Mouse (Mus musculus) spleen, adult 18-20 months (tissue): ENCODE measurements around the gene St3gal2.
A peak's percentile ranks its signal among the peaks of the same experiment; 100 is the strongest.
"Not testable (repeated sequence)": the region's sequence is repeated elsewhere in the genome, so short reads cannot be mapped to it uniquely, and the experiment has no call there.

Source experiments
- DNase-seq, 2 experiments: peaks; one replicate each; pipeline ENCODE4 v3.0.0; 2022; ENCODE audit warnings: mixed read lengths in 2 of 2

St3gal2 gene

GRCm38 (mm10) chr8:110945716-110946115, 26.0 kb downstream of the St3gal2 start:
- DNase-seq = no peak

DNA sequence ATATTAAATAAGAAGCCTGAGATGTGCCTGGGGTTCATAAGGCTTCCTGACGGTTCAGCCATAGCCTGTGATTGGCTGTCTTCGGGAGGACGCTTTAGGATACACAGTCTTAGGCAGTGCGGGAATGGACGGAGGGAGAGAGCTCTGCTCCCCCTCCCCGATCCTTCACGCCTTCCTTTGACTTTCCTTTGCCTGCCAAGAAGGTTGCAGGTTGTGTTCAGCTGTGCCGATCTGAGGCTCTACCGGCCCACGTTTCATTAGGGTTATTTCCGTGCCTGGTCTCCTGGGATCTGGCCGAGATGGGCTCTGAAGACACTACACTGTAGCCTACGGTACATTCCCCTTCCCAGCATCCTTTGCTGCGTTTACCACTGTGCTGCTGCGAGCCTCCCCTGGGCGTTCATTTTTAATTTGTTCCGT, 30.4 kb downstream of the St3gal2 start:
- DNase-seq = peak; percentile 59 to 65

GRCm38 (mm10) chr8:110954776-110955175, 35.1 kb downstream of the St3gal2 start:
- DNase-seq = peak; percentile 33 to 41

- no peak for DNase-seq
Observed at GRCm38 (mm10) chr8:110956619-110957450, 37.1 kb downstream of the St3gal2 start.

GRCm38 (mm10) chr8:110957471-110957870, 37.7 kb downstream of the St3gal2 start:
- DNase-seq = no peak

- no peak for DNase-seq
Observed at GRCm38 (mm10) chr8:110958135-110958534, 38.4 kb downstream of the St3gal2 start.

GRCm38 (mm10) chr8:110958553-110958952, 38.8 kb downstream of the St3gal2 start:
- DNase-seq = not testable (repeated sequence)

GRCm38 (mm10) chr8:110959071-110959780, 39.5 kb downstream of the St3gal2 start:
- DNase-seq = no peak

GRCm38 (mm10) chr8:110959906-110960305, 40.2 kb downstream of the St3gal2 start:
- DNase-seq = no peak

- no peak for DNase-seq
Observed at GRCm38 (mm10) chr8:110963051-110963450, 43.3 kb downstream of the St3gal2 start.

GRCm38 (mm10) chr8:110964666-110965065, 44.9 kb downstream of the St3gal2 start:
- DNase-seq = no peak

GRCm38 (mm10) chr8:110965594-110965993, 45.9 kb downstream of the St3gal2 start:
- DNase-seq = no peak

GRCm38 (mm10) chr8:110966586-110966985, 46.9 kb downstream of the St3gal2 start:
- no peak for DNase-seq

DNA sequence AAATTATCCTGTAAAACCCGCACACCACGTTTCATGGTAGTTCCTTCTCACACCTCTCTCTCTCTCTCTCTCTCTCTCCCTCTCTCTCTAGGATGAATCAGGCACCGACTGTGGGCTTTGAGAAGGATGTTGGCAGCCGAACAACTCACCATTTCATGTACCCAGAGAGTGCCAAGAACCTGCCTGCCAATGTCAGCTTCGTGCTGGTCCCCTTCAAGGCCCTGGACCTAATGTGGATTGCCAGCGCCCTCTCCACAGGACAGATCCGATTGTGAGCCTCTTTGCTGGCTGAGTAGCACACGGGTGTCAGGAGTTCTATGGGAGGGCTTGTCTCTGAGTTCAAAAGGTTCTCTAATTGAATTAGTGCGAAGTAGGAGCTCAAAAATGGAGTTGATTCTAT, 47.6 kb downstream of the St3gal2 start:
- no peak for DNase-seq

- peak; percentile 79 to 83 for DNase-seq
Observed at GRCm38 (mm10) chr8:110969910-110970770, 50.4 kb downstream of the St3gal2 start.

- DNase-seq = not testable (repeated sequence)
Observed at GRCm38 (mm10) chr8:110976532-110976931, 56.8 kb downstream of the St3gal2 start.

DNA sequence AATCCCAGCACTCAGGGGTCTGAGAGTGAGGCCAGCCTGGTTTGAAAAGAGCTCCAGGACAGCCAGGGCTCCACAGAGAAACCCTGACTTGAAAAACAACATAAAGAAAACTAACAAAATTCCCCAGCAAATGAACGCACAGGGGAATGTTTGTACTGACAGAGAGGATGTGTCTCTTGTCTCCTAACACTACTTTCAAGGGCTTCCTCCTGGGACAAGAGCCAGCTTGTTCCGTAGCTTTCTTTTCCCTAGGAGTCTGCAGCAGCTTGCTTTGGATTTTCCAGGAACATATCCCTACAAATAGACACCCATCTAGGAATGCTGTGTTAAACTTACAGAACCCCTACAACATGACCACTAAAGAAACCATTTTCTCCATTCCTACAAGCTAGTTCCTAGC, 58.3 kb downstream of the St3gal2 start:
- DNase-seq = not testable (repeated sequence)

- no peak for DNase-seq
Observed at GRCm38 (mm10) chr8:110981304-110981703, 61.6 kb downstream of the St3gal2 start.

GRCm38 (mm10) chr8:110987805-110988744, 68.4 kb downstream of the St3gal2 start:
- peak in 1 of 2 experiments; percentile 14 for DNase-seq

DNA sequence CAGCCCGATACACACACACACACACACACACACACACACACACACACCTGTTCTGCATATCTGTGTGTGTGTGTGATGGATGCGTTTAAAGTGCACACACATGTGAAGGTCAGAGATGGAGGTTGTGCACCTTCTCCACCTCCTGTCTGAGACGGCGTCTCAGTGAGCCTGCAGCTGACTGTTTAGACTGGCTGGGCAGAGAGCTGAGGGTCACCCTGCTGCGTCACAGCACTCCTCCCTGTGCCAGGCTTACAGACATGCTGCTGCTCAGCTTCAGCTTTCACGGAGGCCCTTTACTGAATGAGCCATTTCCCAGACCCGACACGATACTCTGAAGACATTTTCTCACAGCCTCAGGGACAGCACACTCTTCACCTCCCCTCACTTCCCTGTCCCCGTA, 70.3 kb downstream of the St3gal2 start:
- DNase-seq = no peak

DNA sequence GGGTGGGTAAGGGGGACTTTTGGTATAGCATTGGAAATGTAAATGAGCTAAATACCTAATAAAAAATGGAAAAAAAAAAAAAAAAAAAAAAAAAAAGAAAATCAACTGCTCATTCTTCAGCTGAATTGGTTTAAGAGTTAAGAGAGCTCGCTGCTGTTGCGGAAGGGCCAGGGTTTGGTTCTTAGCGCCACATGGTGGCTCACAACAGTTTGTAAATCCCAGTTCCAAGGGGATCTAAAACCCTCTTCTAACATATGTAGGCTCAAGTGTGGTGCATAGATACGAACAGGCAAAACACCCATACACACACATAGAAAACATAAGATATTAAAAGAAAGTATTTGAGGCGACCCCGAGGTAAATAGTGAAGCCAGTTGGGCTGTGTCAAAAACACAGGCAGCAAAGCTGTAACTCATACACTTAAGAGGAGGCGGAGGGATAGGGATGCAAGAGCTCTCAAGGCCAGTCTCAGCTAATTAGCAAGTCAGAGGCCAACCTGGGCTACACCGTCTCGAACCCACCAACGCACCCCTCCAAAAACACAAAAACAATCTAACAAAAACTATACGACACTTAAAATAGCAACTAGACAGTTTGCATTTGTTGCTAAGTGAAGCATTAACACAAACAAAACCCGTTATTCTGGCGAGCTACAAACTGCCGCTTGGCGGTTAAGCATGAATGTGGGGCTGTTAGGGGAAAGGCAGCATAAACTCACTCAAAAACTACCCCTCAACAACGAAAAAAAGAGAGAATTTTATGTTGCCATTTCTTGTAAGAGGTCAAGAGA, 77.1 kb downstream of the St3gal2 start:
- DNase-seq = no peak
